Mouse (Mus musculus): ENCODE measurements at regions not wholly inside any gene's neighbourhood (a gene's known extent, or its start where the extent isn't known, plus 50 kb on each side); places are given as distances from the start of the nearest gene placed in this dataset.

GRCm38 (mm10) chr19:59646656-59647055, 188.5 kb downstream of the Emx2 start:
- DNase-seq, result no peak

GRCm38 (mm10) chr19:59649421-59649820, 191.2 kb downstream of the Emx2 start:
- DNase-seq, result no peak

GRCm38 (mm10) chr19:59650611-59651329, 192.6 kb downstream of the Emx2 start:
- DNase-seq, result no peak

GRCm38 (mm10) chr19:59653631-59654367, 195.6 kb downstream of the Emx2 start:
- no peak for DNase-seq

- no peak for DNase-seq
Measured at GRCm38 (mm10) chr19:59655321-59655720, 197.1 kb downstream of the Emx2 start.

GRCm38 (mm10) chr19:59669793-59670192, 211.6 kb downstream of the Emx2 start:
- no peak for DNase-seq

GRCm38 (mm10) chr19:59673537-59673936, 215.4 kb downstream of the Emx2 start:
- no peak for DNase-seq

GRCm38 (mm10) chr19:59679191-59679590, 221.0 kb downstream of the Emx2 start:
- DNase-seq, result no peak

- DNase-seq, result no peak
Measured at GRCm38 (mm10) chr19:59680356-59680755, 222.2 kb downstream of the Emx2 start.

GRCm38 (mm10) chr19:59684292-59684691, 226.1 kb downstream of the Emx2 start:
- no peak for DNase-seq

GRCm38 (mm10) chr19:59685826-59686717, 227.9 kb downstream of the Emx2 start:
- no peak for DNase-seq

GRCm38 (mm10) chr19:59687206-59687605, 229.0 kb downstream of the Emx2 start:
- no peak for DNase-seq

- no peak for DNase-seq
Measured at GRCm38 (mm10) chr19:59687681-59688080, 229.5 kb downstream of the Emx2 start.

GRCm38 (mm10) chr19:59691541-59692096, 233.4 kb downstream of the Emx2 start:
- no peak for DNase-seq

- peak; percentile 35 for DNase-seq
Measured at GRCm38 (mm10) chr19:59697628-59698027, 239.5 kb downstream of the Emx2 start.

GRCm38 (mm10) chr19:59700187-59700586, 242.0 kb downstream of the Emx2 start:
- no peak for DNase-seq

- no peak for DNase-seq
Measured at GRCm38 (mm10) chr19:59707106-59707505, 236.3 kb downstream of the Rab11fip2 start.

GRCm38 (mm10) chr19:59709180-59709579, 234.3 kb downstream of the Rab11fip2 start:
- DNase-seq, result no peak

- no peak for DNase-seq
Measured at GRCm38 (mm10) chr19:59715086-59715485, 228.4 kb downstream of the Rab11fip2 start.

GRCm38 (mm10) chr19:59717813-59718483, 225.5 kb downstream of the Rab11fip2 start:
- DNase-seq, result no peak

- no peak for DNase-seq
Measured at GRCm38 (mm10) chr19:59738541-59738940, 204.9 kb downstream of the Rab11fip2 start.

- peak; percentile 6 for DNase-seq
Measured at GRCm38 (mm10) chr19:59742946-59743345, 200.5 kb downstream of the Rab11fip2 start.

Data from layer of hippocampus, adult 9-11 months (tissue).